Mouse (Mus musculus): Measurements from ENCODE around the gene Kctd18.

DNA sequence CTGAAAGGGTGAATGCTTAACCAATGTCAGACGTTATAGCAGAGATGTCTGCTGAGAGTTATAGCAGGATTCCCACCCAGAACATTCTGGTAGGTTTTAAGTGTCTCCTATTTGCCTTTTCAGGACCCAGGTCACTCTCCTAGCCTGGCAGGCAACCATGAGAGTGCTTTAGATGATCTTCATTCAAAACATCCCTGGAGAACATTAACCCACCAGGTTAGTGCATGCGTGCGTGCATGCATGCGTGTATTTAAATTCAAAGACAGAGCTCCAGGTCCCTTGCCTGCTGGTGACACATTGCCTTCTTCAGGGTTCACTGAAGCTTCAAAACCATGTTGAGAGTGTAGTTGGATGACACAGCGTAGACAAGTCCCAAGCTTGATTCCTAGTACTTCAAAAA is 46.4 kb upstream of the Kctd18 start:
- no peak for TF ChIP-seq POLR2A (IDR thresholded peaks at IDR 0.05; ENCODE audit: extremely low read depth, insufficient read depth, low read length)
- no peak for TF ChIP-seq CTCF (IDR thresholded peaks at IDR 0.05; ENCODE audit: low read depth, low read length)
